Mouse (Mus musculus) adrenal gland, adult 18-20 months (tissue): Measurements from ENCODE around the gene Pex26. TPM values are rescaled to one million over a fixed set of nuclear protein-coding genes. Genes with fewer than 3 reads are reported as not detected.
A peak's percentile ranks its signal among the peaks of the same experiment; 100 is the strongest.

Source experiments
- DNase-seq, 2 experiments: peaks; one replicate each; pipeline ENCODE4 v3.0.0; 2021 to 2022; ENCODE audit warnings: low spot score in 2 of 2
- total RNA-seq, 2 experiments: library from RNA; stranded (reverse); gene quantifications; 1 replicate in 1 of 2; 2 replicates in 1 of 2; pipeline ENCODE4 v1.2.3; 2021

Gene Pex26
- total RNA-seq, 2 experiments from 2014 or later: 11.1 to 11.6 TPM

- DNase-seq: no peak
Measured at GRCm38 (mm10) chr6:121202026-121202425, 18.6 kb downstream of the Pex26 start.

DNA sequence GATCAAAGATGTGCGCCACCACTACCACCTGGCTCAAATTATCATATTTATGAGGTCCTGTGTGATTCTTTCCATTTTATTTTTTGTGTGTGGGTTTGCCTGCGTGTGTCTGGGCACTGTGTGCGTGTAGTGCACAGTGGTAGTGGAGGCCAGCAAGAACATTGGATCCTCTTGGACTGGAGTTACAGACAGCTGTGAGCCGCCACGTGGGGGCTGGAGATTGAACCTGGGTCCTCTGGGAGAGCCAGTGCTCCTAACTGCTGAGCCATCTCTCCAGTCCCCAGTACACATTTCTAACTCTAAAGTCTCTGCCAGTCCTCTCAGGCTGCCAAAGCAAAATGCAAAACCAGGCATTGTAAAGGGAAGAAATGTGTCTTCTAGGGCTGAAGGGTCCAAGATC, 23.0 kb downstream of the Pex26 start:
- no peak for DNase-seq

- DNase-seq: no peak
Measured at GRCm38 (mm10) chr6:121209584-121209983, 26.1 kb downstream of the Pex26 start.

- DNase-seq: peak; percentile 53 to 56
Measured at GRCm38 (mm10) chr6:121210149-121210925, 26.9 kb downstream of the Pex26 start, which contains the start of gene Tuba8. TSS of gene Tuba8 (plus strand) at chr6:121210696.

DNA sequence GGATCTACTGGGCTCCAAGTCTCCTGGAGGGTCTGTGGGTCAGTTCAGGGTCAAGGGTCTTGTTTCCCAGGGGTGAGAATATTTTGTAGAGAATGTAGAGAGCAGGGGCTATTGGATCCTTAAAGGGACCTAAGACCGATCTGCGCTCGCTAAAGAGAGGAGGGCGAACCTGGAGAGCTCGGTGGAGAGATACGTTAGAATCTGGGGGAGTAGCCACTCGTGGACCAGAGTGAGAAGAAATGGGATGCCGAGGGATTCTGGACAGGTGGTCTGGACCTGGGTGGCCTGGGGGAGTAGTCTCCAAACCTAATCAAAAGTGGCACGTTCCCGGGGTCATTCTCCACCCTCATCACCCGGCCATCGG, 27.4 kb downstream of the Pex26 start:
- no peak for DNase-seq

GRCm38 (mm10) chr6:121211743-121212142, 28.3 kb downstream of the Pex26 start:
- DNase-seq: no peak

DNA sequence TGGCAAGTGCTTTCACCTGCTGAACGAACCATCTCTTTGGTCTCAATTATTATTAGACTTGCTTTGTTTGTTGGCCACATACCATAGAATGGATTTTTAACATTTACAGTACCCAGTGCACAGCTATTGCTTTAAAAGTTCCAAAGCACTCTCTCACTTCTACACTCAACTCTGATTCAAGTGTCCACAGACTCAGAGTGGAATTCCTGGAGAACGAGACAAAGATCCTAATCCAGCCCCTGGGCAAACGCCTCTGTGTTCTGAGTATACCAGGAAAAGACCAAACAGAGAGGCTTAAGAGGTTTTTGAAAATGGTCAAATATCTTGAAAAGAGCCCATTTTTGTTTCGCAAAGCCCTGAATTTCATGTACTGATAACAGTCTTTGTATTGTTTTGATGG, 29.5 kb downstream of the Pex26 start:
- DNase-seq: no peak

DNA sequence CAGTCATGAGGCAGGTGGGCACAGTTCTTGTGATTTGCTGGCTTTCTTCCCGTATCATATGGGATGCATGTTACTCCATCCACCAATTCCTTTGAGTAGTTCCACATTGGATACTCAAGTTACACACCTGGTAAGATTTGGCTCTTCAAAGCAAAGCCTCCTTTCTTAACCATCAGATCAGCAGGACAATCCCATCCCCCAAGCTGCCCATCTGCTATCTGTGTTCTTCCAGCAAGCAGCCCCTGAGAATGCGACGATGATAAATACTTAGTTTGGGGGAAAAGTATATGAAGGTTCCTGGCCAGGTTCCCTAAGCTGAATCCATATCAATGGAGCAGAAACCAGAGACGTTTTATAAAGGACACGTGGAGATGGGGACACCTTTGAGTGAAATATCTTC, 30.8 kb downstream of the Pex26 start:
- no peak for DNase-seq

DNA sequence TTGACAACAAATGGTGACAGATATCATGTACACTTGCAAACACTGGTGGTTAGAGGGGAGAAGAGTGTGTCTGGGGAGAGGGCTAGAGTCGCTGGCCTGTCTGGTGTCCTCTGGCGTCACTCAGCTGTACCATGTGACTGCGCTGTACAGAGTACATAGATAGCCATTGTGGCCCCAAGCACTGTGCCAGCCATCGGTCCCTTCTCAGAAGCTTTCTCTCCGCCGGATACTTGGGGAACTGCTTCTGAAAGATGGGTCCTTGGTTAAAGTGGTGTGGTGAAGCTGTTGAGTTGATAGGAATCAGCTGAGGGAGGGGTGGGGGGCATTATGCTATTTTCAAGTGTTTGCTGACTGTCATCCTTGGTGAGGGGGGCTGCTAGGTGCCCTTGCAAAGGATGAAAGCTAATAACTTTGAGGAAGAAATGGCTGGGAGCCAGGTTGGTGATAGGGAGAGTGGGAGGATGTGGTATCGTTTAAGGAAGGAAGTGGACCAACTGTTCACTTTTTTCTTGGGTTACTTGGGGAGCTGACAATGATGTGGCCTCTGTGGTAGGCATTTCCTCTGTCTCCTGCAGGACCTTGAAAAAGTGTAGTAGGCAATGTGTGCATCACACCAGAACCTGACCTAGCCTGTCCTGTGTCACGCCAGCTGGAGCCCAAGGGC, 31.3 kb downstream of the Pex26 start:
- DNase-seq: no peak

GRCm38 (mm10) chr6:121215336-121215735, 31.9 kb downstream of the Pex26 start:
- no peak for DNase-seq

DNA sequence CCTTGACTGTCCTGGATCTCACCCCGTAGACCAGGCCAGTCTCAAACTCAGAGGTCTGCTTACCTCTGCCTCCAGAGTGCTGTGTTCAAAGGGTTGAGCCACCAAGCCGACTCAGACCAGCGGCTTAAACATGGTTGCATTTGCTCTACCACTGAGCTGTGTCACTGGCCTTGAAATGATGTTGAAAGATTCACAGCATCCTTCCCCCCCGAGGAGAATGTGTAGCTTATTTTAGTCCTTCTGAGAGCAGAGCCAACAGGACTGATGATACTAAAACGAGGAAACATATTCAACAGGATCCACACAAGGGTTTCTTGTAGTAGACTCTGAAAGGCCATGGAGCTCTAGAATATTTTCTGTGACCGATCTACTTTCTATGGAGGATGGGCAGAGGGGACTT, 32.4 kb downstream of the Pex26 start:
- no peak for DNase-seq

DNA sequence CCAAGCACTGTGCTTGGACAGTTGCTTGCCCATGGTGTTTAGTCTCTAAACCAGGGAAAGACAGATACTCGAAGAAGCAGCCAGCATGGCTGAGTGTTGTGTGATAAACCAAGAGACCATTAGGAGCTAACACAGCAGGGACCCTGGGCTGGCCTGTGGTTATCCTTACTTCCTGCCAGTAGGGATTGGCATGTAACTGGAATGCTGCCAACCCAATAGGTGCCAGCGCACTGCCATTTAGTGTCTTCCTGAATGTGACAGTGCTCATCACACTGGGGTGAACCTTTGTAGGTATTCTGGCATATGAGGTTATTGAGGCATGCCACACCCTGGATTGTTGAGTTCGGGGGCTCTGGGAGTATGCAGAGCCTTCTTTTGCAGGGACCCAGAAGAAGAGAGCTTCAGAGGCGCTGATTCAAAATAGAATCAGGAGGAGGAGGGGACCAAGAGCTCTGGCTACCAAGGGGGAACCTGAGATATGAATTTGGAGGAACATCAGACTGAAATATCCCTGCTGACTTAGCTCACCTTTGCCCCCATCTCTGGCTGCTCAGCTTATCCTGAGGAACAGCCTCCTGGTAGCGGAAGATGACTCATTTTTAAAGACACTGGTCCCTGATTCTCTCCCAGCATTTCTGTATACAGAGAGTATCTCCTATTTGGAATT, 33.3 kb downstream of the Pex26 start:
- no peak for DNase-seq

GRCm38 (mm10) chr6:121218002-121218401, 34.5 kb downstream of the Pex26 start:
- DNase-seq: no peak

DNA sequence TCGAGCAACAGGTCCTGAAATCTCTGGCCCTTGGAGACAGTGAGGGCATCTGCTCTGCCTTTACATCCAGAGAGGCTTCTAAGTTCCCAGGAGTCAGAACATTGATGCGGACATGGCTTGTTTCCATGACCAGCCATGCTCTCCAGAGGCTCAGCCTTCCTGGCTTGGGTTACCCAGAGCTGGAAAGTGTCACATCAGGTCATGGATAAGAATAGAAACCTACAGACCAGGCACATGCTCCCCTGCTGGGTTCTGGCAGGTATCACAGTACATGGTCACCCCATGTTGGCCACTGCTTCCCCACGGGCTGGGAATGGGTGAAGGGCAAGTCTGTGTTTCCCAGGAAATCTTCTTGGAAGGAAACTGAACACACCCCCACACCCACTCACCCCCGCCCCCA, 35.9 kb downstream of the Pex26 start:
- DNase-seq: no peak

- no peak for DNase-seq
Measured at GRCm38 (mm10) chr6:121220181-121220580, 36.7 kb downstream of the Pex26 start.

- DNase-seq: no peak
Measured at GRCm38 (mm10) chr6:121221876-121222597, 38.6 kb downstream of the Pex26 start.

DNA sequence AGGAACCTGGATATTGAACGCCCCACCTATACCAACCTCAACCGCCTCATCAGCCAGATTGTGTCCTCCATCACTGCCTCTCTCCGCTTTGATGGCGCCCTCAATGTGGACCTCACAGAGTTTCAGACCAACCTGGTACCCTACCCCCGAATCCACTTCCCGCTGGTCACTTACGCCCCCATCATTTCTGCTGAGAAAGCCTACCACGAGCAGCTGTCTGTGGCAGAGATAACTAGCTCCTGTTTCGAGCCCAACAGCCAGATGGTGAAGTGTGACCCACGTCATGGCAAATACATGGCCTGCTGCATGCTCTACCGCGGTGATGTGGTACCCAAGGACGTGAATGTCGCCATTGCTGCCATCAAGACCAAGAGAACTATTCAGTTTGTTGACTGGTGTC, 39.5 kb downstream of the Pex26 start:
- no peak for DNase-seq

GRCm38 (mm10) chr6:121224067-121224466, 40.6 kb downstream of the Pex26 start:
- no peak for DNase-seq

- DNase-seq: no peak
Measured at GRCm38 (mm10) chr6:121224993-121225392, 41.5 kb downstream of the Pex26 start.

DNA sequence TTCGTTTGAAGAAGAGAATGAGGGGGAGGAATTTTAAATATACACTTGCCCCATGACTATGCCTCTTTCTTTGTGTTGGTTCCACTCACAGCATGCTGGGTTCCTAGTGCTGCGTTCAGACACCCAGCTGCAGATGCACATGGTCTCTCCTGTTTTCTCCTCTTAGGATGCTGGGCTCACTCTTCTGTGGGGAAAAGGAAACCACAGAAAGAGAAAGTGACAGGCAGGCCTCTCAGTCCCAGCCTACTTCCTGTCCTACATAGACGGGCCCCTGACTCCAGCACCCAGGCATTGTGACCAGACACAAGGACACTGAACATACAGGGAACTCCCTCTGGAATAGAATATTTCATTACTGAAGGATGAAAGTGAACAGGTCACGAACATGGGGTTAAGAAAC, 42.6 kb downstream of the Pex26 start:
- no peak for DNase-seq

- DNase-seq: no peak
Measured at GRCm38 (mm10) chr6:121226744-121227143, 43.3 kb downstream of the Pex26 start.

GRCm38 (mm10) chr6:121228421-121228820, 45.0 kb downstream of the Pex26 start:
- DNase-seq: no peak
